Mouse (Mus musculus) brain, embryonic 14.5 days (tissue): ENCODE results near the gene Dnajc1.

Source experiments
- CTCF ChIP-seq: fragments of 200-500 bp; IDR thresholded peaks from 2 replicates; pipeline ENCODE4 v1.5.1; 2012; ENCODE audit warnings: inconsistent platforms, mild to moderate bottlenecking, moderate library complexity, borderline replicate concordance; ENCODE audit not compliant: insufficient read depth, insufficient read length; ENCODE audit errors: extremely low read depth
- POLR2A ChIP-seq: fragments of 200-500 bp; IDR thresholded peaks from 2 replicates; pipeline ENCODE4 v1.6.1; 2012; ENCODE audit warnings: mild to moderate bottlenecking, inconsistent platforms, borderline replicate concordance; ENCODE audit not compliant: poor library complexity, insufficient read depth, insufficient read length, severe bottlenecking; ENCODE audit errors: extremely low read depth

DNA sequence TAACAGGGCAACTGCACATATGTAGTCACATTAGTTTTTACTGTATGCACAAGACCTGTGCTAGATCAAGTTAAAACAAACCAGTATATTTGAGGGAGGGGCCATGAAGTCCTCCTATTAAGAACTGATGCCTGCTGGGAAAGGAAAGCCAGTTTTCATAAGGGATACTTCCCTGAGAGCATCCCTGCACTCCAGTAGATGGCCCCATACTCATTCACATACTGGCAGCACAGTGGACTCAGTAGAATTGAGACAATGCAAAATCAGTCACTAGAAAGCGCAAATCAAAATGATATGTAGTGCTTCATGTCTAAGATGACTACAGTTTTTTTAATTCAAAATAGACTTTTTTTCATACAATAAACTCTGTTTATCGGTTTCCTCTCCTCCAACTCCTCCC lies 40.0 kb downstream of the Dnajc1 start:
- TF ChIP-seq POLR2A: no peak
- peak; percentile 19; the same call in 1 of the 2 replicates for TF ChIP-seq CTCF
